Mouse (Mus musculus): ENCODE results near the gene A730061H03Rik.

DNA sequence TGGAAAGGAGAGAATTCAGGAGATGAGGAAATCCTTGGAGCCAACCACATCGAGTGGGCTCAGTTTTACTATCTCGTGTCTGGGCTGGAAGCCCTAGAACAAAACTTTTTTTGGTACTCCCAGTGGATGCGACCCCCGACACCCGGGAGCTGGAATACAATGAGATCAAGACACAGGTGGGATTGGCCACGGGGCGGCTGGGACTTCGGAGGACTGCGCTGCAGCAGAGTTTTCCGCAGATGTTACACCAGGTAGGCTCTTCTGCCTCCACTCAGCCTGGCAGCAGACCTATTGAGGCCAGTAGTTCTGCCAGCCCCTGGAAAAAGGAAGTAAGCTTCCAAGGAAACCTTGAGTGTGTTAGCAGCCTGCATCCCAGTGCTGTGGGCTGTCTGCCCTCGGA, 3.0 kb upstream of the A730061H03Rik start:
- TF ChIP-seq CTCF (IDR thresholded peaks at IDR 0.05; ENCODE audit: borderline replicate concordance, insufficient read depth, low read length) (no peak), POLR2A (IDR thresholded peaks at IDR 0.05; ENCODE audit: low read depth, low read length) (no peak)

Measured in embryonic fibroblast, embryonic 13.5 days (primary cell).